Mouse (Mus musculus) midbrain, embryonic 13.5 days (tissue): ENCODE results near the gene Angptl7. TPM values are rescaled to one million over a fixed set of nuclear protein-coding genes. Genes with fewer than 3 reads are reported as not detected.

Experiments used
- ATAC-seq: fragments of 200-750 bp; cut with Nextera tagmentation; 2 replicates; pipeline ENCODE4 v1.8.0; 2017; ENCODE audit warnings: mild to moderate bottlenecking, moderate TSS enrichment, moderate library complexity
- H3K27ac ChIP-seq: fragments of 300-500 bp; sonication (generic); 2 replicates; pipeline ENCODE4 v1.5.1; 2015; ENCODE audit warnings: inconsistent platforms, mild to moderate bottlenecking, moderate library complexity
- H3K27me3 ChIP-seq: fragments of 300-500 bp; sonication (generic); 2 replicates; pipeline ENCODE4 v1.6.1; 2015; ENCODE audit warnings: mild to moderate bottlenecking, inconsistent platforms
- H3K36me3 ChIP-seq: fragments of 300-500 bp; sonication (generic); 2 replicates; pipeline ENCODE4 v1.6.1; 2015; ENCODE audit warnings: mild to moderate bottlenecking, inconsistent platforms
- H3K4me1 ChIP-seq: fragments of 300-500 bp; sonication (generic); replicated peaks from 2 replicates; pipeline ENCODE4 v1.6.1; 2015; ENCODE audit warnings: inconsistent platforms
- H3K4me2 ChIP-seq: fragments of 300-500 bp; sonication (generic); replicated peaks from 2 replicates; pipeline ENCODE4 v1.6.1; 2015; ENCODE audit warnings: moderate library complexity, mild to moderate bottlenecking, inconsistent platforms
- H3K4me3 ChIP-seq: fragments of 300-500 bp; sonication (generic); replicated peaks from 2 replicates; pipeline ENCODE4 v1.5.1; 2015; ENCODE audit warnings: mild to moderate bottlenecking, inconsistent platforms
- H3K9ac ChIP-seq: fragments of 300-500 bp; sonication (generic); replicated peaks from 2 replicates; pipeline ENCODE4 v1.6.1; 2015; ENCODE audit warnings: mild to moderate bottlenecking, inconsistent platforms
- H3K9me3 ChIP-seq: fragments of 300-500 bp; sonication (generic); 2 replicates; pipeline ENCODE4 v1.6.1; 2016; ENCODE audit warnings: mild to moderate bottlenecking, inconsistent platforms
- whole genome bisulfite sequencing: fragments of 180-500 bp; shearing (Covaris S2); methylation state at CpG from one replicate; pipeline ENCODE4 v1.1.7; 2015; 5-methylcytosine and 5-hydroxymethylcytosine counted together
- polyA plus RNA-seq: library from polyadenylated mRNA; unstranded; fragments of >200 nt; fragmentation: Nextera tagmentation; extraction: Ambion mirVana; gene quantifications from 2 replicates; pipeline ENCODE4 v1.2.1, GENCODE M21; 2015

Angptl7 gene
- polyA plus RNA-seq, 1 experiment from 2014 or later, result 0.32 TPM

DNA sequence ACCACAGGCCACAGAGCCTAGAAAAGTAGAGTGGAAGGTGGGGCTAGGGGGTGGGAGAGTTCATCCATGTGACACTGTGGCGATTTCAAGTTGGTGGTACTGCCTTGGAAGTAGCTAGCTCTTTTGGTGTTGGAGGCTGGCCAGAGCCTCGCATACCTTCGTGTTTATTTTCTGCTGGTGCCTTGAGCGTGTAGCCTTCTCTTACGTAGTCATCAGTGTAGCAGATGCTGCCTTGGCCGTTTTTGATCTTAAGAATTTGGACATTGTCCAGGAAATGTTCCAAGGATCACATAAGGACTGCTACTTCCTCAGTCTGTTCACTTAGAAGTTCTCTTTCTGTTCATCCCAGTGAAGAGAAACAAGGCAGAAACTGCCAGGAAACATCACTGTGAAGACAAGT, 9.8 kb downstream of the Angptl7 start:
- Histone ChIP-seq H3K9me3 (no peaks in the 10 kb centered on the region), H3K36me3 (peaks cover 88% of the 10 kb centered on the region), H3K4me3 (no peak overlapping the region), H3K27me3 (no peaks in the 10 kb centered on the region), H3K27ac (no peak overlapping the region), H3K9ac (no peak overlapping the region), H3K4me2 (no peak overlapping the region), H3K4me1 (no peaks in the 10 kb centered on the region)
- ATAC-seq, result no peak
- 85% methylated on average over 6 of the region's 6 CpGs for whole genome bisulfite sequencing

DNA sequence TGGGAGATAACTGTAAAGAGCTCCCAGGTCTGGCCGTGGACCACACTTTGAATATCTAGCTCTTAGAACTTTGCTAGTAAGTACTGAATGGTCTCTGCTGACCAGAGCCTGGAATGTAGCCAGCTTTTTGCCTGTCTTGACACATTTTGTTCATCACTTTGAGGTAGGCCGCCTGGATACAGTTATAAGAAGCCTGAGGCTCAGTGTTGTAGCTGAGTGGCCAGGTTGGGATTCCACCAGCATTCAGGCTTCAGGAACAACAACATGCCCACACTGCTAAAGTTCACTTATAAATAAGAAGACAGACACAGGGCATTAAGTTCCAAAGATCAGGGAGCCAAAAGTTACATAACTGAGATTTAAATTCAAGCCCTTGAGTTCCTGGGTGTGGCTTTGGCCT, 12.4 kb downstream of the Angptl7 start:
- H3K4me1 ChIP-seq, result no peaks in the 10 kb centered on the region
- WGBS, result 89% methylated on average over 2 of the region's 2 CpGs
- H3K27ac ChIP-seq, result no peak overlapping the region
- no peaks in the 10 kb centered on the region for H3K27me3 ChIP-seq
- no peak overlapping the region for H3K4me2 ChIP-seq
- no peak for ATAC-seq
- no peaks in the 10 kb centered on the region for H3K9me3 ChIP-seq
- H3K36me3 ChIP-seq, result peaks cover 98% of the 10 kb centered on the region
- no peak overlapping the region for H3K9ac ChIP-seq
- no peak overlapping the region for H3K4me3 ChIP-seq

DNA sequence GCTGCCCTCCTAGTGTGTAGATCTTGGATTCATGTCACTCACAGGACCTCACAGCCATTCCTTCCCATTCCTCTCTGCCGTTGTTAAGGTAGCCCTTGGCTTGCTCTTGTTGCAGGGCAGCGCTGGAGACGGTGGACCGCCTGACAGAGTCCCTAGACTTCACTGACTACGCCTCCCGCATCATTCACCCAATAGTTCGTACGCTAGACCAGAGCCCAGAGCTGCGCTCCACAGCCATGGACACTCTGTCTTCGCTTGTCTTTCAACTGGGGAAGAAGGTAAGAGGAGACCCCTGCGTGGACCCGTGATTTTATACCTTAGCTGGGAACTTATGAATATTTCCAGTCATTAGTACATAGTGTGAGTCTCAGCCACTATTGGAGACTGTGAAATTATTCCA, 15.7 kb downstream of the Angptl7 start:
- Histone ChIP-seq H3K4me2 (no peak overlapping the region), H3K4me3 (no peak overlapping the region), H3K9me3 (no peaks in the 10 kb centered on the region), H3K36me3 (peaks cover 96% of the 10 kb centered on the region), H3K4me1 (0 out of 2 replicates have a peak, but pooled peaks cover 6% of the 10 kb centered on the region), H3K27ac (no peak overlapping the region), H3K27me3 (no peaks in the 10 kb centered on the region), H3K9ac (no peak overlapping the region)
- 97% methylated on average over 12 of the region's 12 CpGs for WGBS
- ATAC-seq, result no peak

DNA sequence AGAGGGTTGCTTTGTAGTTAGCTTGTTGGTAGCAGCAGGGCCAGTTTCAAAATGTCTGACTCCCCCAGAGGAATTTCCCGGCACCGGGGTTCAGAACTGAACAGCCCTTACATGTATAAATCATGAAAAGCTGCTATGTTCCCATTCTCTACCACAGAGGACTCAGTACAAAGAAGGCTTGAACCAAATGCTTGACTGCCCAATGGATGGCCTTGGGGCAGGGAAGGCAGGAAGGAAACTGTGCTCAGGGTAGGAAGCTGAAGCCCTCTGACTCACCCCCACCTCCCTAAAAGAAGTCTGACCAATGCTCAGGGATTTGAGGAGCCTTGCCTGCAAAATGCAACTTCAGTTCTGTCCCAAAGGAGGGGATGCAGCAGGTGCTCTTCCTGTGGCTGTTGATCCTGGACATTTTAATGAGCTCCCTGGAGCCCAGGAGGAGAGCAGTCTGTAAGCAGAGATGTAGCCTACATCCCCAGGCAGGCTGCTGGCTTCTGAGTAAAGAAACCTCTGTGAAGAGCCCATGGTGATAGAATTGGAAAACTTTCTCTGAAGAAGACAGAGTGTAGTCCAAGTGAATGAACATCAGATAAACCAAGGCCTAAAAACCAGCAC, 18.6 kb downstream of the Angptl7 start:
- no peak overlapping the region for H3K4me2 ChIP-seq
- peak; percentile 60 for ATAC-seq
- H3K4me3 ChIP-seq, result no peak overlapping the region

DNA sequence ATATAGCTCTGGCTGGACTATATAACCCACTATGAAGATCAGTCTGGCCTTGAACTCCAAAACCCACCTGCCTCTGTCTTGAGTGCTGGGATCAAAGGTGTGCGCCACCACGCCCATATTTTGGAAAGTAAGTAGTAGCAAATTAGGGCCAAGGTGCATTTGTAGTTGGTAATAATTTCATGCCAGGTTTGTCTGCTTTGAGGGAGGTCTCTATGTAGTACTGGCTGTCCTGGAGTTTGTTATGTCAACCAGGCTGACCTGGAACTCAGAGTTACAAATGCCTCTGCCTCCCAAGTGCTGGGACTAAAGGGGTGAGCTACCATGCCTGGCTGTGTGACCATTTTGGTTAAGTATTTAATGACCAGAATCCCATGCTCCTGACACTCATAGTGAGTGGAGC, 20.0 kb downstream of the Angptl7 start:
- WGBS, result 97% methylated on average over 2 of the region's 2 CpGs
- Histone ChIP-seq H3K9me3 (no peaks in the 10 kb centered on the region), H3K36me3 (peaks cover 93% of the 10 kb centered on the region), H3K9ac (no peak overlapping the region), H3K4me3 (no peak overlapping the region), H3K4me1 (0 out of 2 replicates have a peak, but pooled peaks cover 6% of the 10 kb centered on the region), H3K27ac (no peak overlapping the region), H3K4me2 (no peak overlapping the region), H3K27me3 (no peaks in the 10 kb centered on the region)
- no peak for ATAC-seq

More for the DNA sequence above, 18.6 kb downstream of the Angptl7 start:
- 73% methylated on average over 2 of the region's 2 CpGs for WGBS
- Histone ChIP-seq H3K36me3 (peaks cover 94% of the 10 kb centered on the region), H3K27ac (no peak overlapping the region), H3K27me3 (no peaks in the 10 kb centered on the region), H3K9me3 (no peaks in the 10 kb centered on the region), H3K4me1 (0 out of 2 replicates have a peak, but pooled peaks cover 6% of the 10 kb centered on the region), H3K9ac (no peak overlapping the region)

DNA sequence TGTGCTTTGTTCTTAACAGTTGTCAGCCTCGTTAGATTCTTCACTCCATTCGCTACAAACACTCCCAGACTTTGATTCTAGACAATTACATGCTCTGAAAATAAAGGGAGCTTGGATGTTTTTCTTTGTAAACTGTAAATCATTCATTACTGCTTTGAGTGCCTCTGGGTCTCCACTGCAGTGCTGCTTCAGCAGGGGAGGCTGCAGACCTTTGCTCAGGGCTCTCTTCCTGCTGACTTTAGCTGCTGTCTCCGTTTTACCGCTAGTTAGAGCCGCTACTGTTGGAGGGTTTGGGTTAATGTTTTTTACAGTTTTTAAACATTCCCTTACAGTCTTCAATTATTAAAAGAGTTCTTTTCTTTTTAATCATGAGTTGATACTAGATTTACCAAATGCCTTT, 26.8 kb downstream of the Angptl7 start:
- Histone ChIP-seq H3K4me2 (no peak overlapping the region), H3K9me3 (no peaks in the 10 kb centered on the region), H3K9ac (no peak overlapping the region), H3K4me3 (no peak overlapping the region), H3K27ac (no peak overlapping the region), H3K4me1 (no peaks in the 10 kb centered on the region), H3K36me3 (peaks cover 93% of the 10 kb centered on the region), H3K27me3 (no peaks in the 10 kb centered on the region)
- no peak for ATAC-seq
- WGBS, result 92% methylated on average over 5 of the region's 5 CpGs

DNA sequence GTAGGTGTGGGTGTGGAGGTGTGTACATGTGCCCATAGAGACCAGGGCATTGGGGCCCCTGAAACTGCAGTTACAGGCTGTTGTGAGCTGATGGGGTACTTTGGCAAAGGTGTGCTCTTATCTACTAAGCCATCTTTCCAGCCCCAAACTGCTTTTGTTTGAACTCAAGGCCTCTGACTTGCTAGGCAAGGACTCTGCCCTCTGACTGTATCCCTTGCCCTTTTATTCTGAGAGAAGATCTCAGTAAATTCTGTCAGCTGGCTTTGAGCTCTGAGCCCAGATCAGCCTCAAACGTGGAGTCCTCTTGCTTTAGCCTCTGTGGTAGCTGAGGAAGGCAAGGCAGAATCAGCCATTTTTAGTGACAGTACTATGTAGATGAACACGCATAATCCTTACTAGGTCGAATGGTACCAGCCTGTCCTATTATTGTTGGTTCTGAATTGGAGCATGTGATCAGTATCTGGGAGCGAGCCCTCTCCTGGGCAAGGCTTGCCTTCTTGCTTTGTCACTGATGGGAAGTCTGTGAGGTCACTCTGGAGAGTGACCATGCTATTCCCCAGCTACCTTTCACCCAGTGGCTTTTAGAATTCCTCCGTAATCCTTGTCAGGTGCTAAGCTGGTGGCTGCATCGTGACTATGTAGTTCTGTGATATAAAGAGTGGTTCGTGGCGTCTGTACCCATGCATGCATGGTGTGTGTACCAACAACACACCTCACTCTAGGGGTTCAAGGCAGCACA, 27.7 kb downstream of the Angptl7 start:
- Histone ChIP-seq H3K4me3 (no peak overlapping the region), H3K4me2 (no peak overlapping the region), H3K9ac (no peak overlapping the region), H3K4me1 (no peaks in the 10 kb centered on the region), H3K27me3 (no peaks in the 10 kb centered on the region), H3K9me3 (no peaks in the 10 kb centered on the region), H3K27ac (no peak overlapping the region), H3K36me3 (peaks cover 95% of the 10 kb centered on the region)
- no peak for ATAC-seq
- 92% methylated on average over 8 of the region's 8 CpGs for WGBS

DNA sequence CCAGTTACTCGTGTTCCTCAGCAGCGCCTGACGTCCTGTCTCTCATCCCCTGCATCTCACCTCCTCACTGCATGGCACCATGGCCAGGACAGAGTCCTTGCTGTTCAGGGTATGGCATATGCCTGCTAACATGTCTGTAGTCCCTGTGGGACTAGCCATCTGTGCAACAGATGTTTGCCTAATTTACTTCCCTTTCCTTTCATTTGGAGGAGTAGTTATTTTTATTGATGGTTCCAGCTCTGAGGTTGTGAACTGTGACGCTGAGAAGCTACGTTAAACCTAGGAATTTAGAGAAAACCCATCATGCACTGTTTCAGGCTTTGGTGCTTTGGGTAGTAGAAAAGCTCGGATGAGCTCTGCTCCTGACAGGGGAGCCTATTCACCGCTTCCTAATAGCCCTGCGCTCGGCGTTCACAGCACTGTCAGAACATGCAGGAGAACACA, 28.9 kb downstream of the Angptl7 start:
- Histone ChIP-seq H3K4me3 (no peak overlapping the region), H3K36me3 (peaks cover 95% of the 10 kb centered on the region), H3K9me3 (no peaks in the 10 kb centered on the region), H3K9ac (no peak overlapping the region), H3K4me1 (no peaks in the 10 kb centered on the region), H3K4me2 (no peak overlapping the region), H3K27me3 (no peaks in the 10 kb centered on the region), H3K27ac (no peak overlapping the region)
- no peak for ATAC-seq
- WGBS, result 79% methylated on average over 10 of the region's 10 CpGs

DNA sequence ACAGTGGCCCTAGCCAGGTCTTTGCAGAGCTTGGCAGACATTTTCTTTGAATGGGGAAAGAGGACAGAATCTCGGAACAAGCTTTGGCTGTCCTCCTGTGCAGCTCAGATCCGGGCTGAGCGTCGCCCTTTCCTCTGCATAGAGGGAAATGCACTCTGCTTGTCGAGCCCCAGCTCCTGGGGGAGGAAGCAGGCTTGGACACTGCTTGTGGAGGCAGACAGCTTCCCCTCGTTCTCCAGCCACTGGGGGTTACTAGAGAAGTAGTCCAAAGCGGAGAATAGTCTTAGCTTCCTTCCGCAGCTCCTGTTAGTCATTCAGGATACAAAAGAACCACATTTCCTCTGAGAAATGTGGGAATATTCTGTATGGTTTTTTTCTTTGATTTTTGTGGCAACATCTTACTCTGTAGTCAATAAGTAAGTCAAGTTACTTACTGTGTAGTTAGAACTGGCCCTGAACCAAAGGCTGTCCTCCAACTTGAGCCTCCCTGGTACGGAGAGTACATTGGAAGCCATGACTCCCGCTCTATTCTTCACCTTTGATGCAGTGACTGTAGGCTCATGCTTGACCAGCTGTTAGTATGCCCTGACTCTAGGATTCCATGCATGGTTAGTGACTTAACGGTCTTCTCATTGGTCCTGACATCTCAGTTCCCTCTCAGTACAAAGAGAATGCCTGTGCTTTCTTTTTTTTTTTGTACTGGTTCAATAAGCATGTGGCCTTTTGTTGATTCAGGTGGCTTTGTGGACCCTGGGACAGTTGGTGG, 30.6 kb downstream of the Angptl7 start:
- 91% methylated on average over 11 of the region's 11 CpGs for WGBS
- Histone ChIP-seq H3K9ac (no peak overlapping the region), H3K9me3 (no peaks in the 10 kb centered on the region), H3K27ac (no peak overlapping the region), H3K4me3 (no peak overlapping the region), H3K36me3 (peaks cover 95% of the 10 kb centered on the region), H3K27me3 (no peaks in the 10 kb centered on the region), H3K4me2 (no peak overlapping the region), H3K4me1 (no peaks in the 10 kb centered on the region)
- ATAC-seq, result no peak

DNA sequence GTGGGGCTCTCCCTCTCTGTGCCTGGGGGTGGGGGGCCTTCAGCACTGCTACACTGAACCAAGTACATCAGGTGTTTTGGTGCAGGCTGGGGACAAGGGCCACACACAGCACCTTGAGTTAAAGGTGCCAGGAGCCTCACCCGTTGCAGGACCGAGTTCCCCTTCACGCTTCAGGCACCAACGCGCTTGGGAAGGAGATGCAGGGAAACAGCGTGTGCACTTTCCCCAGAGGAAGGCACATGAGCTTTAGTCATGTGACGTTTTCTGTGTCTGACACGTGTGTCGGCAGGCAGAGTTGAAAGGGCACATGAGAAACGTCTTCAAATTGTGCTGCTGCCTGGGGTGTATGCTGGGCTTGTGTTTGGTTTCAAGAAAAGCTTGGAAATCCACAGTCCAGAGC, 31.9 kb downstream of the Angptl7 start:
- Histone ChIP-seq H3K9ac (no peak overlapping the region), H3K36me3 (peaks cover 98% of the 10 kb centered on the region), H3K4me1 (no peaks in the 10 kb centered on the region), H3K4me3 (no peak overlapping the region), H3K27me3 (no peaks in the 10 kb centered on the region), H3K27ac (no peak overlapping the region), H3K9me3 (no peaks in the 10 kb centered on the region), H3K4me2 (no peak overlapping the region)
- 90% methylated on average over 10 of the region's 10 CpGs for WGBS
- ATAC-seq, result no peak

DNA sequence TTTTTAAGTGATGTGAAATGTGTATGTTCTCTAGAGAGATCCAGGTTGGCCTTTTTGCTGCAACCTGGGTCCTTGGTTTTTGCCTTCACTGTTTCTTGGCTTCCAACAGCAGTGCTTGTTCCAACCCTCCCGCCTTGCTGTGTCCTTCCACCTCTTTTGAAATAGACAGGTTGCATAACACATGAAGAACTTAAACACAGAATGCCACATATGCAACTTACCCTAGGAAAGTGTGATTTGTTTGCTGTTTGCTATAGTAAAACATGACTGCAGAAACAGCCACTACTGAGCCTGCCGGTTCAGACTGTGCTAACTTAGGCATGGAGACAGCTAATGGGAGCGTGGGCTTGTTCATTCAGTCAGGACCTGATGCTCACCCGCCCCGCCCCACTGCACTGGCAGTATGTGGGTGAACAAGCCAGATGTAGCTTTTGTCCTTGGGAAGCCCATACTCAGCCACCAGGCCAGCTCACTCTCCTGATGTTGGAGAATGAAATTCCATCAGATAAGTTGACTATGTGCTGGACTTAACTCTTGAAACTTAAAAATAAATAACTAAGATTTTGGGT, 33.7 kb downstream of the Angptl7 start:
- 94% methylated on average over 5 of the region's 5 CpGs for WGBS
- no peaks in the 10 kb centered on the region for H3K9me3 ChIP-seq
- H3K36me3 ChIP-seq, result peaks cover 98% of the 10 kb centered on the region
- no peaks in the 10 kb centered on the region for H3K4me1 ChIP-seq
- H3K4me3 ChIP-seq, result no peak overlapping the region
- H3K9ac ChIP-seq, result no peak overlapping the region
- H3K4me2 ChIP-seq, result no peak overlapping the region
- no peak for ATAC-seq
- no peaks in the 10 kb centered on the region for H3K27me3 ChIP-seq
- H3K27ac ChIP-seq, result no peak overlapping the region

DNA sequence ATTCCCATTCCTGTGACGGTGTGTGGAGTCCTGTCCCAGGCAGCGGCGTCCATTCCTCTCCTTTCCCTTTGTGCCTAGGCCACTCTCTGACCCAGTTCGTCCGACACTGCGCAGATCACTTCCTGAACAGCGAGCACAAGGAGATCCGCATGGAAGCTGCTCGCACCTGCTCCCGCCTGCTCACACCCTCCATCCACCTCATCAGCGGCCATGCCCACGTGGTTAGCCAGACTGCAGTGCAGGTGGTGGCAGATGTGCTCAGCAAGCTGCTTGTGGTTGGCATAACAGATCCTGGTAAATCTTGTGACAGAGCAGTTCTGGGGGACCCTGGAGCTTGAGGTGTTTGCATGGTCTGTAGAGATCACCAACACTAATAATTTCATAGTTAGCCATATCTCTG, 35.4 kb downstream of the Angptl7 start:
- Histone ChIP-seq H3K27ac (no peak overlapping the region), H3K4me3 (no peak overlapping the region), H3K27me3 (no peaks in the 10 kb centered on the region), H3K9me3 (no peaks in the 10 kb centered on the region), H3K36me3 (peaks cover 98% of the 10 kb centered on the region), H3K9ac (no peak overlapping the region), H3K4me2 (no peak overlapping the region), H3K4me1 (no peaks in the 10 kb centered on the region)
- 96% methylated on average over 12 of the region's 12 CpGs for WGBS
- no peak for ATAC-seq
